Mouse (Mus musculus) hindbrain, embryonic 15.5 days (tissue): ENCODE data around the gene Fzd9. TPM values are rescaled to one million over a fixed set of nuclear protein-coding genes. Genes with fewer than 3 reads are reported as not detected.
A peak's percentile ranks its signal among the peaks of the same experiment; 100 is the strongest.

ENCODE experiments used
- ATAC-seq: fragments of 200-750 bp; cut with Nextera tagmentation; 2 replicates; pipeline ENCODE4 v1.8.0; 2017; ENCODE audit warnings: low read depth, moderate number of reproducible peaks, moderate TSS enrichment; ENCODE audit not compliant: low FRiP score
- H3K27ac ChIP-seq: fragments of 300-500 bp; sonication (generic); replicated peaks from 2 replicates; pipeline ENCODE4 v1.5.1; 2015; ENCODE audit warnings: mild to moderate bottlenecking, inconsistent platforms
- H3K27me3 ChIP-seq: fragments of 300-500 bp; sonication (generic); 2 replicates; pipeline ENCODE4 v1.6.1; 2015; ENCODE audit warnings: control low read depth, inconsistent platforms
- H3K36me3 ChIP-seq: fragments of 300-500 bp; sonication (generic); 2 replicates; pipeline ENCODE4 v1.6.1; 2015; ENCODE audit warnings: control low read depth, inconsistent platforms
- H3K4me1 ChIP-seq: fragments of 300-500 bp; sonication (generic); replicated peaks from 2 replicates; pipeline ENCODE4 v1.6.1; 2015; ENCODE audit warnings: control low read depth, inconsistent platforms
- H3K4me2 ChIP-seq: fragments of 300-500 bp; sonication (generic); 2 replicates; pipeline ENCODE4 v1.6.1; 2015; ENCODE audit warnings: moderate library complexity, mild to moderate bottlenecking, inconsistent platforms
- H3K4me3 ChIP-seq: fragments of 300-500 bp; sonication (generic); 2 replicates; pipeline ENCODE4 v1.5.1; 2015; ENCODE audit warnings: mild to moderate bottlenecking, inconsistent platforms
- H3K9ac ChIP-seq: fragments of 300-500 bp; sonication (generic); 2 replicates; pipeline ENCODE4 v1.6.1; 2015; ENCODE audit warnings: inconsistent platforms
- H3K9me3 ChIP-seq: fragments of 300-500 bp; sonication (generic); 2 replicates; pipeline ENCODE4 v1.6.1; 2016; ENCODE audit warnings: control low read depth, inconsistent platforms
- WGBS: fragments of 180-500 bp; shearing (Covaris S2); methylation state at CpG from one replicate; pipeline ENCODE4 v1.1.7; 2015; 5-methylcytosine and 5-hydroxymethylcytosine counted together
- polyA plus RNA-seq: library from polyadenylated mRNA; unstranded; fragments of >200 nt; fragmentation: Nextera tagmentation; extraction: Ambion mirVana; gene quantifications from 2 replicates; pipeline ENCODE4 v1.2.1, GENCODE M21; 2015

The Fzd9 gene
- 18.5 and 20.9 TPM in 2 replicates for polyA plus RNA-seq

GRCm38 (mm10) chr5:135251079-135251454, at the start of gene Fzd9:
TSS of gene Fzd9 (minus strand) at chr5:135251230.
- peak within 1 kb of the TSS; percentile 59 for H3K4me3 ChIP-seq
- H3K27ac ChIP-seq = peak within 1 kb of the TSS; percentile 37
- peak within 1 kb of the TSS; percentile 50 for H3K9ac ChIP-seq
- ATAC-seq = peak; percentile 84
- peaks cover 45% of the 10 kb centered on the region for H3K4me1 ChIP-seq
- WGBS = 0% methylated on average over 44 of the region's 51 CpGs
- peaks cover 9% of the 10 kb centered on the region for H3K36me3 ChIP-seq
- H3K4me2 ChIP-seq = peak within 1 kb of the TSS; percentile 95
- no peaks in the 10 kb centered on the region for H3K9me3 ChIP-seq
- H3K27me3 ChIP-seq = peaks cover 8% of the 10 kb centered on the region

- no peak overlapping the region for H3K27ac ChIP-seq
- H3K9ac ChIP-seq = no peak overlapping the region
- H3K4me3 ChIP-seq = no peak overlapping the region
- H3K4me1 ChIP-seq = no peaks in the 10 kb centered on the region
- H3K9me3 ChIP-seq = no peaks in the 10 kb centered on the region
- WGBS = 91% methylated on average over 2 of the region's 2 CpGs
- no peak overlapping the region for H3K4me2 ChIP-seq
- no peak for ATAC-seq
- H3K27me3 ChIP-seq = no peaks in the 10 kb centered on the region
- no peaks in the 10 kb centered on the region for H3K36me3 ChIP-seq
Measured at GRCm38 (mm10) chr5:135292001-135292400, 41.0 kb upstream of the Fzd9 start.

GRCm38 (mm10) chr5:135291193-135291592, 40.2 kb upstream of the Fzd9 start:
- no peaks in the 10 kb centered on the region for H3K9me3 ChIP-seq
- WGBS = 46% methylated on average over 4 of the region's 4 CpGs
- H3K27me3 ChIP-seq = no peaks in the 10 kb centered on the region
- H3K9ac ChIP-seq = no peak overlapping the region
- no peak overlapping the region for H3K27ac ChIP-seq
- no peaks in the 10 kb centered on the region for H3K4me1 ChIP-seq
- no peak overlapping the region for H3K4me2 ChIP-seq
- no peaks in the 10 kb centered on the region for H3K36me3 ChIP-seq
- H3K4me3 ChIP-seq = no peak overlapping the region
- no peak for ATAC-seq

GRCm38 (mm10) chr5:135290703-135291102, 39.7 kb upstream of the Fzd9 start:
- no peaks in the 10 kb centered on the region for H3K27me3 ChIP-seq
- no peak overlapping the region for H3K4me3 ChIP-seq
- H3K9me3 ChIP-seq = no peaks in the 10 kb centered on the region
- H3K4me2 ChIP-seq = no peak overlapping the region
- H3K9ac ChIP-seq = no peak overlapping the region
- no peaks in the 10 kb centered on the region for H3K4me1 ChIP-seq
- no peak for ATAC-seq
- no peak overlapping the region for H3K27ac ChIP-seq
- 86% methylated on average over 6 of the region's 6 CpGs for WGBS
- H3K36me3 ChIP-seq = no peaks in the 10 kb centered on the region

- H3K27ac ChIP-seq = no peak overlapping the region
- no peaks in the 10 kb centered on the region for H3K36me3 ChIP-seq
- no peak overlapping the region for H3K9ac ChIP-seq
- H3K4me1 ChIP-seq = no peaks in the 10 kb centered on the region
- 86% methylated on average over 5 of the region's 5 CpGs for WGBS
- no peak overlapping the region for H3K4me2 ChIP-seq
- H3K4me3 ChIP-seq = no peak overlapping the region
- H3K9me3 ChIP-seq = no peaks in the 10 kb centered on the region
- ATAC-seq = no peak
- H3K27me3 ChIP-seq = no peaks in the 10 kb centered on the region
Measured at GRCm38 (mm10) chr5:135286926-135287325, 35.9 kb upstream of the Fzd9 start.

- no peak overlapping the region for H3K27ac ChIP-seq
- peak; percentile 54 for ATAC-seq
- no peaks in the 10 kb centered on the region for H3K27me3 ChIP-seq
- no peak overlapping the region for H3K4me2 ChIP-seq
- H3K4me3 ChIP-seq = no peak overlapping the region
- WGBS = 2% methylated on average over 6 of the region's 6 CpGs
- no peaks in the 10 kb centered on the region for H3K36me3 ChIP-seq
- no peaks in the 10 kb centered on the region for H3K4me1 ChIP-seq
- no peak overlapping the region for H3K9ac ChIP-seq
- H3K9me3 ChIP-seq = no peaks in the 10 kb centered on the region
Measured at GRCm38 (mm10) chr5:135286185-135286584, 35.2 kb upstream of the Fzd9 start.

- Histone ChIP-seq H3K4me3 (no peak overlapping the region), H3K9me3 (no peaks in the 10 kb centered on the region), H3K4me2 (no peak overlapping the region), H3K4me1 (no peaks in the 10 kb centered on the region), H3K27ac (no peak overlapping the region), H3K9ac (no peak overlapping the region), H3K27me3 (no peaks in the 10 kb centered on the region), H3K36me3 (no peaks in the 10 kb centered on the region)
- no peak for ATAC-seq
- WGBS = 59% methylated on average over 3 of the region's 3 CpGs
Measured at GRCm38 (mm10) chr5:135285211-135285610, 34.2 kb upstream of the Fzd9 start.

GRCm38 (mm10) chr5:135280226-135280625, 29.2 kb upstream of the Fzd9 start:
- no peak for ATAC-seq
- H3K27me3 ChIP-seq = peaks cover 5% of the 10 kb centered on the region; the same call in 1 of the 2 replicates
- no peaks in the 10 kb centered on the region for H3K36me3 ChIP-seq
- H3K4me1 ChIP-seq = peaks cover 11% of the 10 kb centered on the region
- H3K4me2 ChIP-seq = no peak overlapping the region
- no peak overlapping the region for H3K4me3 ChIP-seq
- H3K9me3 ChIP-seq = no peaks in the 10 kb centered on the region
- WGBS = 77% methylated on average over 9 of the region's 9 CpGs
- H3K27ac ChIP-seq = no peak overlapping the region
- no peak overlapping the region for H3K9ac ChIP-seq

- peaks cover 30% of the 10 kb centered on the region for H3K4me1 ChIP-seq
- H3K4me3 ChIP-seq = 0 out of 2 replicates have a peak overlapping the region, but pooled peaks have one; percentile 13
- H3K27ac ChIP-seq = no peak overlapping the region
- no peak for ATAC-seq
- peaks cover 5% of the 10 kb centered on the region; the same call in 1 of the 2 replicates for H3K27me3 ChIP-seq
- WGBS = 3% methylated on average over 36 of the region's 36 CpGs
- H3K9ac ChIP-seq = no peak overlapping the region
- H3K4me2 ChIP-seq = peak overlapping the region; percentile 44
- H3K9me3 ChIP-seq = no peaks in the 10 kb centered on the region
- H3K36me3 ChIP-seq = no peaks in the 10 kb centered on the region
Measured at GRCm38 (mm10) chr5:135276597-135276996, 25.6 kb upstream of the Fzd9 start.

GRCm38 (mm10) chr5:135274663-135275396, 23.8 kb upstream of the Fzd9 start:
- 12% methylated on average over 15 of the region's 15 CpGs for WGBS
- peak overlapping the region; percentile 34 for H3K4me2 ChIP-seq
- peak overlapping the region; percentile 72 for H3K27ac ChIP-seq
- 0 out of 2 replicates have a peak overlapping the region, but pooled peaks have one; percentile 7 for H3K4me3 ChIP-seq
- no peaks in the 10 kb centered on the region for H3K9me3 ChIP-seq
- H3K36me3 ChIP-seq = no peaks in the 10 kb centered on the region
- H3K4me1 ChIP-seq = peaks cover 33% of the 10 kb centered on the region
- H3K27me3 ChIP-seq = peaks cover 5% of the 10 kb centered on the region; the same call in 1 of the 2 replicates
- ATAC-seq = peak; percentile 54; the same call in 1 of the 2 replicates
- H3K9ac ChIP-seq = no peak overlapping the region

- H3K27ac ChIP-seq = peak overlapping the region; percentile 68
- peaks cover 31% of the 10 kb centered on the region for H3K4me1 ChIP-seq
- no peaks in the 10 kb centered on the region for H3K9me3 ChIP-seq
- H3K4me2 ChIP-seq = no peak overlapping the region
- H3K9ac ChIP-seq = no peak overlapping the region
- H3K36me3 ChIP-seq = no peaks in the 10 kb centered on the region
- H3K4me3 ChIP-seq = no peak overlapping the region
- WGBS = 29% methylated on average over 12 of the region's 12 CpGs
- ATAC-seq = peak; percentile 73; the same call in 1 of the 2 replicates
- H3K27me3 ChIP-seq = peaks cover 5% of the 10 kb centered on the region; the same call in 1 of the 2 replicates
Measured at GRCm38 (mm10) chr5:135271563-135272165, 20.6 kb upstream of the Fzd9 start.

GRCm38 (mm10) chr5:135270361-135270760, 19.3 kb upstream of the Fzd9 start:
- Histone ChIP-seq H3K4me3 (no peak overlapping the region), H3K36me3 (no peaks in the 10 kb centered on the region), H3K27ac (no peak overlapping the region), H3K4me1 (peaks cover 23% of the 10 kb centered on the region), H3K9ac (no peak overlapping the region), H3K9me3 (no peaks in the 10 kb centered on the region), H3K4me2 (no peak overlapping the region), H3K27me3 (no peaks in the 10 kb centered on the region)
- no peak for ATAC-seq
- WGBS = 90% methylated on average over 4 of the region's 4 CpGs
